Mouse (Mus musculus) kidney, adult 2 months (tissue): ENCODE measurements around the gene Pknox2. TPM values are rescaled to one million over a fixed set of nuclear protein-coding genes. Genes with fewer than 3 reads are reported as not detected.
A peak's percentile ranks its signal among the peaks of the same experiment; 100 is the strongest.

Source experiments
- DNase-seq: peaks from one replicate; pipeline ENCODE4 v3.0.0; 2021
- H3K27ac ChIP-seq: fragments of 200-500 bp; 2 replicates; pipeline ENCODE4 v1.5.1; 2012; ENCODE audit warnings: low read depth, low read length, control low read depth, inconsistent platforms; ENCODE audit not compliant: insufficient read depth
- H3K27me3 ChIP-seq: fragments of 200-500 bp; replicated peaks from 2 replicates; pipeline ENCODE4 v1.6.1; 2012; ENCODE audit warnings: mild to moderate bottlenecking, moderate library complexity, low read length, inconsistent platforms; ENCODE audit not compliant: control insufficient read depth, insufficient read depth
- H3K36me3 ChIP-seq: fragments of 200-500 bp; 2 replicates; pipeline ENCODE4 v1.6.1; 2012; ENCODE audit warnings: mild to moderate bottlenecking, moderate library complexity, low read length, inconsistent platforms; ENCODE audit not compliant: control insufficient read depth, insufficient read depth
- H3K4me1 ChIP-seq: fragments of 200-500 bp; 2 replicates; pipeline ENCODE4 v1.6.1; 2011; ENCODE audit warnings: low read length; ENCODE audit not compliant: control insufficient read depth, insufficient read depth
- H3K4me3 ChIP-seq: fragments of 200-500 bp; 2 replicates; pipeline ENCODE4 v1.5.1; 2011; ENCODE audit warnings: mild to moderate bottlenecking, low read depth, low read length, control low read depth; ENCODE audit not compliant: insufficient read depth
- CTCF ChIP-seq: fragments of 200-500 bp; conservative IDR thresholded peaks from 2 replicates; pipeline ENCODE4 v1.5.1; 2011; ENCODE audit warnings: low read depth, mild to moderate bottlenecking, control low read depth, low read length, moderate library complexity, mixed read lengths; ENCODE audit not compliant: insufficient read depth, insufficient read length
- POLR2A ChIP-seq: fragments of 200-500 bp; IDR thresholded peaks from one replicate; pipeline ENCODE4 v1.6.1; 2011; ENCODE audit warnings: low read depth, low read length, control low read depth
- WGBS: fragments of 180-500 bp; shearing (Covaris S2); methylation state at CpG from one replicate; pipeline ENCODE4 v1.1.7; 2018; 5-methylcytosine and 5-hydroxymethylcytosine counted together
- polyA plus RNA-seq: library from polyadenylated mRNA; depleted of rRNA; stranded (reverse); fragments of >200 nt; gene quantifications from 2 replicates; pipeline ENCODE4 v1.2.3, GENCODE M21; 2012

Pknox2 gene
- polyA plus RNA-seq, 1 experiment: 7.1 TPM

GRCm38 (mm10) chr9:37103778-37104177 is 43.4 kb downstream of the Pknox2 start:
- Histone ChIP-seq H3K27me3 (no peaks in the 10 kb centered on the region), H3K36me3 (no peaks in the 10 kb centered on the region), H3K4me1 (peaks cover 10% of the 10 kb centered on the region; the same call in 1 of the 2 replicates), H3K4me3 (no peak overlapping the region), H3K27ac (no peak overlapping the region)
- TF ChIP-seq POLR2A: no peak
- TF ChIP-seq CTCF: no peak
- 63% methylated on average over 5 of the region's 5 CpGs for WGBS
- no peak for DNase-seq

- WGBS: 66% methylated on average over 11 of the region's 11 CpGs
- DNase-seq: peak; percentile 25
- TF ChIP-seq POLR2A (no peak), CTCF (no peak)
- peak overlapping the region; percentile 51; the same call in 1 of the 2 replicates for H3K27ac ChIP-seq
- H3K4me3 ChIP-seq: no peak overlapping the region
- H3K27me3 ChIP-seq: no peaks in the 10 kb centered on the region
- no peaks in the 10 kb centered on the region for H3K36me3 ChIP-seq
- 0 out of 2 replicates have a peak, but pooled peaks cover 1% of the 10 kb centered on the region for H3K4me1 ChIP-seq
These were observed 45.9 kb downstream of the Pknox2 start for GRCm38 (mm10) chr9:37101059-37101940.

- no peak overlapping the region for H3K27ac ChIP-seq
- no peak overlapping the region for H3K4me3 ChIP-seq
- H3K36me3 ChIP-seq: no peaks in the 10 kb centered on the region
- WGBS: 83% methylated on average over 3 of the region's 3 CpGs
- no peak for TF ChIP-seq CTCF
- TF ChIP-seq POLR2A: no peak
- DNase-seq: no peak
- no peaks in the 10 kb centered on the region for H3K27me3 ChIP-seq
- 0 out of 2 replicates have a peak, but pooled peaks cover 2% of the 10 kb centered on the region for H3K4me1 ChIP-seq
These were observed 47.6 kb downstream of the Pknox2 start for GRCm38 (mm10) chr9:37099595-37099994.

GRCm38 (mm10) chr9:37098600-37098999 is 48.6 kb downstream of the Pknox2 start:
- WGBS: 94% methylated on average over 3 of the region's 3 CpGs
- Histone ChIP-seq H3K4me1 (0 out of 2 replicates have a peak, but pooled peaks cover 2% of the 10 kb centered on the region), H3K27ac (no peak overlapping the region), H3K27me3 (no peaks in the 10 kb centered on the region), H3K36me3 (no peaks in the 10 kb centered on the region), H3K4me3 (no peak overlapping the region)
- no peak for DNase-seq
- no peak for TF ChIP-seq POLR2A
- TF ChIP-seq CTCF: no peak

- no peaks in the 10 kb centered on the region for H3K36me3 ChIP-seq
- TF ChIP-seq CTCF (no peak), POLR2A (no peak)
- peaks cover 11% of the 10 kb centered on the region; the same call in 1 of the 2 replicates for H3K4me1 ChIP-seq
- no peaks in the 10 kb centered on the region for H3K27me3 ChIP-seq
- no peak overlapping the region for H3K27ac ChIP-seq
- no peak for DNase-seq
- 78% methylated on average over 11 of the region's 11 CpGs for WGBS
- H3K4me3 ChIP-seq: no peak overlapping the region
These were observed 52.8 kb downstream of the Pknox2 start for GRCm38 (mm10) chr9:37094230-37094990.

GRCm38 (mm10) chr9:37093086-37093485 is 54.1 kb downstream of the Pknox2 start:
- H3K4me1 ChIP-seq: peaks cover 11% of the 10 kb centered on the region; the same call in 1 of the 2 replicates
- H3K36me3 ChIP-seq: no peaks in the 10 kb centered on the region
- H3K27me3 ChIP-seq: no peaks in the 10 kb centered on the region
- WGBS: 49% methylated on average over 5 of the region's 5 CpGs
- peak overlapping the region; percentile 13; the same call in 1 of the 2 replicates for H3K27ac ChIP-seq
- no peak for TF ChIP-seq POLR2A
- no peak for TF ChIP-seq CTCF
- no peak overlapping the region for H3K4me3 ChIP-seq
- peak; percentile 28 for DNase-seq

GRCm38 (mm10) chr9:37089894-37090652 is 57.1 kb downstream of the Pknox2 start:
- H3K27me3 ChIP-seq: no peaks in the 10 kb centered on the region
- no peaks in the 10 kb centered on the region for H3K36me3 ChIP-seq
- DNase-seq: peak; percentile 76
- 43% methylated on average over 6 of the region's 6 CpGs for WGBS
- peaks cover 10% of the 10 kb centered on the region; the same call in 1 of the 2 replicates for H3K4me1 ChIP-seq
- H3K27ac ChIP-seq: peak overlapping the region; percentile 20; the same call in 1 of the 2 replicates
- H3K4me3 ChIP-seq: no peak overlapping the region
- TF ChIP-seq CTCF: no peak
